In the genomic region with DNA sequence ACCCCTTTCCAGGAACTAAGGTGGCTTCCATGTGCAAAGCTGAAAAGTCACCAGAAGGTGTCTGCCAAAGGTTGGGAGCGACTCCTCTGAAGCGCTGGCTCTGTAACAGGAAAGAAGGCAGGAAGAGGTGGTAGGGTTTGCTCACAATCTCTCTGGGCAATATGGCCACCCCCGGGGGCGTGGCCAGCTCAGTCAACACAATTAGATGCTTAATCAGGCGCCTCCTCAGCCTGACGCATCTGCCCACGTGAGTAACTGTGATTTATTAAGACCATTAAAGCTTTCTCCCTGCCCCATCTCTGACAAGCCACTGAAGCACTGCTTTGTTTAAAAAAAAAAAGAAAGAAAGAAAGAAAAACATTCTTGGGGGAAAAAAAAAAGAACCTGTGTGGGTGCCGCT, we compare ENCODE assay signal across 9 mouse cellular contexts.
A peak's percentile ranks its signal among the peaks of the same experiment; 100 is the strongest.
DNase-seq lines count a peak whose midpoint lies in the region.
"Had no signal": no experiment of that assay in that cellular context is flagged by ENCODE, and none has a peak within 500 bp of the region (broad histone marks: within the 10 kb centered on the region; RNA-seq: fewer than 3 reads in every experiment).

No protein-coding gene starts in this region.

- peak; percentile 49 for DNase-seq in thymus, postnatal 4 days
- DNase-seq in thymus, postnatal 10 days (ENCODE audit: low spot score in 2 of 2), result no peak
- peak; percentile 62 for DNase-seq in embryo, embryonic 10 days (ENCODE audit: low spot score)
- DNase-seq in kidney, postnatal 14 days, result peak; percentile 37
- no peak for DNase-seq in left cerebral cortex, adult 9 months (ENCODE audit: low spot score in 2 of 2)
- no peak for DNase-seq in cerebellum, adult 11-12 months
- no peak for DNase-seq in frontal cortex, postnatal 25 days (ENCODE audit: low spot score in 2 of 2)
- DNase-seq: cerebellum, adult 18-20 months; gastrocnemius, postnatal 25 days had no signal

Comparison
In these comparisons a context has a peak if more than half of its experiments do, and no peak if none do; other contexts are left out.
1. DNase-seq: peak in thymus, postnatal 4 days (single experiment), embryo, embryonic 10 days (single experiment) and kidney, postnatal 14 days (single experiment); none in thymus, postnatal 10 days (0 of 2), left cerebral cortex, adult 9 months (0 of 2), cerebellum, adult 11-12 months (single experiment) and frontal cortex, postnatal 25 days (0 of 2).